Mouse (Mus musculus) midbrain, postnatal 0 days (tissue): ENCODE measurements at regions not wholly inside any gene's neighbourhood (a gene's known extent, or its start where the extent isn't known, plus 50 kb on each side); places are given as distances from the start of the nearest gene placed in this dataset.
A peak's percentile ranks its signal among the peaks of the same experiment; 100 is the strongest.

ENCODE experiments used
- ATAC-seq: fragments of 200-750 bp; cut with Nextera tagmentation; 2 replicates; pipeline ENCODE4 v1.8.0; 2017; ENCODE audit warnings: moderate number of reproducible peaks, mild to moderate bottlenecking, moderate TSS enrichment, moderate library complexity; ENCODE audit not compliant: low FRiP score
- DNase-seq: peaks from one replicate; pipeline ENCODE4 v3.0.0-alpha.2; 2015; ENCODE audit warnings: low spot score
- H3K27ac ChIP-seq: fragments of 300-500 bp; sonication (generic); 2 replicates; pipeline ENCODE4 v1.5.1; 2014; ENCODE audit warnings: low read depth, mild to moderate bottlenecking, low read length, mixed read lengths
- H3K27me3 ChIP-seq: fragments of 300-500 bp; sonication (generic); 2 replicates; pipeline ENCODE4 v1.6.1; 2014; ENCODE audit warnings: low read length, control low read depth, mixed read lengths; ENCODE audit not compliant: insufficient read depth
- H3K36me3 ChIP-seq: fragments of 300-500 bp; sonication (generic); 2 replicates; pipeline ENCODE4 v1.6.1; 2014; ENCODE audit warnings: low read length, control low read depth, mixed read lengths; ENCODE audit not compliant: insufficient read depth
- H3K4me1 ChIP-seq: fragments of 300-500 bp; sonication (generic); 2 replicates; pipeline ENCODE4 v1.6.1; 2014; ENCODE audit warnings: mild to moderate bottlenecking, control low read depth, antibody characterized with exemption, low read length, mixed read lengths; ENCODE audit not compliant: insufficient read depth
- H3K4me2 ChIP-seq: fragments of 300-500 bp; sonication (generic); 2 replicates; pipeline ENCODE4 v1.6.1; 2014; ENCODE audit warnings: low read depth, mild to moderate bottlenecking, low read length, mixed read lengths; ENCODE audit not compliant: poor library complexity, severe bottlenecking
- H3K4me3 ChIP-seq: fragments of 300-500 bp; sonication (generic); 2 replicates; pipeline ENCODE4 v1.5.1; 2014; ENCODE audit warnings: low read depth, mild to moderate bottlenecking, low read length, moderate library complexity
- H3K9ac ChIP-seq: fragments of 300-500 bp; sonication (generic); replicated peaks from 2 replicates; pipeline ENCODE4 v1.6.1; 2014; ENCODE audit warnings: mild to moderate bottlenecking, low read length, moderate library complexity, mixed read lengths; ENCODE audit not compliant: poor library complexity, severe bottlenecking
- H3K9me3 ChIP-seq: fragments of 300-500 bp; sonication (generic); 2 replicates; pipeline ENCODE4 v1.6.1; 2016; ENCODE audit warnings: low read length, control low read depth
- CTCF ChIP-seq: IDR thresholded peaks from 2 replicates; pipeline ENCODE4 v1.5.1; 2016; ENCODE audit warnings: antibody characterized with exemption, mild to moderate bottlenecking
- WGBS: fragments of 180-500 bp; shearing (Covaris S2); extraction: QIAGEN DNeasy Blood & Tissue Kit; methylation state at CpG from one replicate; pipeline ENCODE4 v1.1.7; 2014; 5-methylcytosine and 5-hydroxymethylcytosine counted together

DNA sequence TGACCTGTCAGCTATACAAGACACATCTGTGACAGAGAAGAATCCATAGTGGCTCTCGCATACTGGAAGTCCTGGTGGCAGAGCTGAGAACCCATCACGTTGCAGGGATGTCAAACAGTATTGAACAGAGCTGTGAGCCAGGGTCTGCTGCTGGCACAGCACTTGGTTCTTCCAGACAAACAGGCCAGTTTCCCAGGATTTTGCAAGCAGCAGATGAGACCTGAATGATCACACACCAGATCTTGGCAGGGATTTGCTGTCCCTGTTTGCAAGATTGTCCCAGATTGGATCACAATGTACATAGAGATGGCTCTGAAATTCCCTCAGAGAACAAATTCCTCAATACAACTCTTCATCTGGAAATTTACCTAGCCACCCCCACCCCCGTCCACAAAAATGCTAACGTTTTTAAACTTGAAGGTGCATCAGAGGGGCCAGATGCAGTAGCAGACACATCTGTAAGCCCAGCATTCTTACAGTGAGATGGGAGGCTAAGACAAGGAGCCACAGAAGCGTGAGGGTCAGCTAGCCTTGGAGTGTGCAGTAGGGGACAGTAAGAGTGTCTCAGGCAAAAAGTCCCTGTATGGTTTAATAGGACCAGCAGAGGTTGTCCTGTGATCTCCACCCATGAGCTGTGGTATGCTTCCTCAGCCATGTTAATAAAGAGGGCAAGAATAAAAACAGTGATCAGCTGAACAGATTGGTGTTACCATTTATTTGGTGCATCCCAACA, 307.8 kb downstream of the Gadd45g start:
- H3K36me3 ChIP-seq = no peaks in the 10 kb centered on the region
- H3K4me3 ChIP-seq = no peak overlapping the region
- no peak; the same call in 1 of the 2 replicates for ATAC-seq
- no peaks in the 10 kb centered on the region for H3K27me3 ChIP-seq
- peaks cover 12% of the 10 kb centered on the region; the same call in 1 of the 2 replicates for H3K4me1 ChIP-seq
- H3K9ac ChIP-seq = no peak overlapping the region
- no peaks in the 10 kb centered on the region for H3K9me3 ChIP-seq
- DNase-seq = peak; percentile 50
- WGBS = 66% methylated on average over 5 of the region's 5 CpGs
- no peak overlapping the region for H3K4me2 ChIP-seq
- peak overlapping the region; percentile 80 for H3K27ac ChIP-seq
- no peak for TF ChIP-seq CTCF

DNA sequence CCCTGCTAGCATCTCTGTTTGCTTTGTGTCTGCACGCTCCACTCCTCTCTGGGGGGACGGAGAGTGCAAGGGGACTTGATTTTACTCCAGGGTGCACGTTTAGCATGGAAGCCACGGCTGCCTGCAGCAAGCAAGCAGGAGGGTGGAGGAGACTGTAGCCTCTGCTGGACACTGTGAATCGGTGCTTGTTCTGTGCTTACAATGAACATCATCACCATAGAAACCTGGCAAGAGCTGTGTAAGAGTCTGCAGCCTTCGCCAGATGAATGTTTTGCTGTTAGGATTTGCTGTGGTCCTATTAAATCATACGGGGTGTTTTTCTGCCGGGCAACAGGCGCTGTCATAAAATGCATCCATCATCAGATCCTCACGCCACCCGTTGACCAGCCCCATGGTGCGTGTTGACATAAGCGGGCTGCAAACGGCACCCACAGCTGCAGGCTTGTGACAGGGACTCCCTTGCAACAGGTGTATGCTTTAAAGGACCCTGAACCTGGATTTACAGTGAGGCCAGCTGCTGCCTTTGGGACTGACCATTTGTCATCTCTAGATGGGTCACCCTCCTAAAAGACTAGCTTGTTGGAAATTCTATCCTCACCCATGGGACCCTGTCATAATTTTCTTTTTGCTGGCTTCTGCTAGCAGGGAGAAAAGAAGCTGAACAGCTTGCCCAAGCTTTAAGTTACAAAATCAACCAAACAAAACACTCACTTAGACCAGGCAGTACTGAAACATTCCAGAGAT, 308.5 kb downstream of the Gadd45g start:
- H3K36me3 ChIP-seq = no peaks in the 10 kb centered on the region
- WGBS = 32% methylated on average over 14 of the region's 14 CpGs

DNA sequence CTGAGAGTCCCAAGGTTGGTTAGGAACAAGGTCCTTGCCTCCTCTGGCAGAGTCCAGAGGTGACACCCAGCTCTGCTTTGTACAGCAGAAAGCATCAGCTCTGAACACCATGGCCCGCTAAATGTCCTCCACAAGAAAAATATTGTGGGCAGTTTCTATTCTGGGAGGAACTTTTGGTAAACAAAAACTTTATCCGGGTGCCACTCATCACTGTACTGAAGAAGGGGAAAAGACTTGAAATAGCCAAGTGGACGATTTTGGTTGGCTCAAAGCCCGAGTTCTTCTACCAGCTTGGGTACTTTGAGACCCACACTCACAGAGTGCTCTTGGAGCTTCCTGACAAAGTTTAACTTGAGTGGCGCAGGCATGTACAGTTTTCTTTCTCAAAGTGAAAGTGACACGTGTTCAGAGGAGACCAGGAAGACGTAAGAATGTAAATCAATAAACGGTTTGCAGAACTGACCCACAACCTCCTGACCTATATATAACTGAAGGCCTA, 309.2 kb downstream of the Gadd45g start:
- Histone ChIP-seq H3K4me3 (no peak overlapping the region), H3K4me2 (no peak overlapping the region; the same call in 1 of the 2 replicates), H3K27ac (peak overlapping the region; percentile 80), H3K36me3 (no peaks in the 10 kb centered on the region), H3K27me3 (no peaks in the 10 kb centered on the region), H3K9ac (no peak overlapping the region), H3K9me3 (no peaks in the 10 kb centered on the region), H3K4me1 (peaks cover 12% of the 10 kb centered on the region; the same call in 1 of the 2 replicates)
- 76% methylated on average over 8 of the region's 8 CpGs for WGBS
- DNase-seq (no peak), ATAC-seq (peak; percentile 32; the same call in 1 of the 2 replicates)
- TF ChIP-seq CTCF = no peak

More for the DNA sequence above, 308.5 kb downstream of the Gadd45g start:
- no peaks in the 10 kb centered on the region for H3K27me3 ChIP-seq
- no peaks in the 10 kb centered on the region for H3K9me3 ChIP-seq
- H3K4me3 ChIP-seq = no peak overlapping the region
- peaks cover 12% of the 10 kb centered on the region; the same call in 1 of the 2 replicates for H3K4me1 ChIP-seq
- H3K4me2 ChIP-seq = no peak overlapping the region; the same call in 1 of the 2 replicates
- H3K9ac ChIP-seq = no peak overlapping the region
- ATAC-seq (peak; percentile 92), DNase-seq (peak; percentile 96)
- H3K27ac ChIP-seq = peak overlapping the region; percentile 80
- TF ChIP-seq CTCF = peak; percentile 55

DNA sequence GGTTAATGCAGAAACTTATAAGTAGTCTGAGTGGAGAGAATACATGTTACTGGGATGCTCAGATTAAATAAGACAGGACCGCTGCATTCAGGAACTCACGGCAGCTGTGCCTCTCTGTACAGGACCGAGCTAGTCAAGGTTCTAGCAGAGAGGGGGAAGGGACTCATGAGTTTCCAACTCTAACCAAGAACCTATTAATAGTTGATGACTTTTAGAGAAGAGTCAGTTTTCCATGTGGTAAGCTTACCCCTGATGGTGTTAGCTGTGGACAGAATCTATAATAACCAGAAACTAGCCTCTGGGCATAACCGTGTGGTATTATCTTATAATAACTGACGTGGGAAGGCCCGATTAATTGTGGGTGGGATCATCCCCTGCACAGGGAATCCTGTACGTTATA, 316.2 kb downstream of the Gadd45g start:
- no peak for ATAC-seq
- no peak overlapping the region for H3K4me3 ChIP-seq
- no peak for DNase-seq
- H3K4me1 ChIP-seq = no peaks in the 10 kb centered on the region
- no peak for TF ChIP-seq CTCF
- H3K36me3 ChIP-seq = no peaks in the 10 kb centered on the region
- H3K4me2 ChIP-seq = no peak overlapping the region
- no peaks in the 10 kb centered on the region for H3K9me3 ChIP-seq
- H3K27ac ChIP-seq = no peak overlapping the region
- no peaks in the 10 kb centered on the region for H3K27me3 ChIP-seq
- WGBS = 70% methylated on average over 7 of the region's 7 CpGs
- H3K9ac ChIP-seq = no peak overlapping the region

DNA sequence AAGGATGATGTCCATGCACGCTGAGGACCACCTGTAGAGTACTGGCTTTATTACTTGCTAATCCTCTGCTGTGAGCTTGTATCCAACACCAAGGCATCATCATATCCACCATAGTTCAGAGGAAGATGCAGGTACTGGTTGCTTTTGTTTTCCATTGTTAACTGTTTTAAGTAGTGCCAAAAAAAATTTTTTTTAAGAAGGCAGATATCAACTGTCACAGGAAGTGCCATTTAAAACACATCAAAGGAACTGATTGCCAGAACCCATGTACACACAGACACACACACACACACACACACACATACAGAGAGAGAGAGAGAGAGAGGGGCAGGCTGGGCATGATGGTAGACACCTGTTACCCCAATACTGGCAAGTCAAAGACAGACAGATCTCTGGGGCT, 319.1 kb downstream of the Gadd45g start:
- TF ChIP-seq CTCF = no peak
- H3K4me3 ChIP-seq = no peak overlapping the region
- no peaks in the 10 kb centered on the region for H3K4me1 ChIP-seq
- WGBS = 59% methylated on average over 1 of the region's 1 CpGs
- H3K36me3 ChIP-seq = no peaks in the 10 kb centered on the region
- H3K9ac ChIP-seq = no peak overlapping the region
- ATAC-seq (no peak), DNase-seq (no peak)
- H3K27me3 ChIP-seq = no peaks in the 10 kb centered on the region
- no peak overlapping the region for H3K4me2 ChIP-seq
- H3K27ac ChIP-seq = no peak overlapping the region
- no peaks in the 10 kb centered on the region for H3K9me3 ChIP-seq

DNA sequence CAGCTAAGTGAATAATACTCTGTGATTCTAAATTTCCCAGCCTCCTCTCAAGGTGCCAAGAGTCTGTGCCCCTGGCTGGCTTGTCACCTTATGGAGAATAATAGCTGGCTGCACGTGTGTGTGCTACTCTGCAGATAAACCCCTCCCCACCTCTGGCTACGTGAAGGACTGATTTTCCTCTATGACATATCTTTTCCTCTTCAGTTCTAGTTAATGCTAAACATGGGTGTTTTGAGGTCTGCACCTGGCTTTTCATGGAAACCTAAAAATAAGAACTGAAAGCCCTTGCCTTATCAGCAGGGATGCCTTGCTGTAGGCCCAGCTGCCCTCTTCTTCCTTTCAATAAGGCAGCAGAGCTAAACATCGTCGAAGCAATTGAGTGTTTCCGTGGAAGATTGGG, 321.5 kb downstream of the Gadd45g start:
- TF ChIP-seq CTCF = no peak
- ATAC-seq = no peak
- H3K27me3 ChIP-seq = no peaks in the 10 kb centered on the region

More for the DNA sequence above, 321.5 kb downstream of the Gadd45g start:
- no peak for DNase-seq
- WGBS = 67% methylated on average over 5 of the region's 5 CpGs
- no peaks in the 10 kb centered on the region for H3K36me3 ChIP-seq
- no peak overlapping the region for H3K9ac ChIP-seq
- H3K27ac ChIP-seq = no peak overlapping the region
- H3K4me2 ChIP-seq = no peak overlapping the region
- no peaks in the 10 kb centered on the region for H3K9me3 ChIP-seq
- H3K4me3 ChIP-seq = no peak overlapping the region
- no peaks in the 10 kb centered on the region for H3K4me1 ChIP-seq
